Mouse (Mus musculus) testis, postnatal 10 days (tissue): ENCODE measurements around the gene 2010300C02Rik.
"Not testable (repeated sequence)": the region's sequence is repeated elsewhere in the genome, so short reads cannot be mapped to it uniquely, and the experiment has no call there.

Experiments
- DNase-seq: peaks from one replicate; pipeline ENCODE4 v3.0.0; 2021; ENCODE audit warnings: low spot score

The 2010300C02Rik gene

DNA sequence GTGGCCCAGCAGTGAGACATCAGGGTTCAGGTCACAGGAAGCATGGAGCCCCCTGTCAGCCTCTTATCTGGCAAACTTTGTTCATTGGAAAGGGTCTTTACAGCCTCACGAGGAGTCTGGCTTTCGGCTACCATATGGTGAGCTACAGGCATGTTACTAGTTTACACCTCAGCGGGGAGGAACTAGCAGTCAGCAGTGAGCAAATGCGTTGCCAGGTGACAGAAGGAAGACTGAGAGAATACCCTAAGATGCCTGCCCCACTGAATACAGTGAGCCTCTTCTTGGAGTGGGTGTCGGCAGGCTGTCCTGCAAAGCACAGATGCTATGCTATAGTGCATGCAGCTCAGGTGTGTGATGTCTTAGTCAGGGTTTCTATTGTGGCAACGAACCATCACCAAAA is 91.1 kb downstream of the 2010300C02Rik start:
- no peak for DNase-seq

DNA sequence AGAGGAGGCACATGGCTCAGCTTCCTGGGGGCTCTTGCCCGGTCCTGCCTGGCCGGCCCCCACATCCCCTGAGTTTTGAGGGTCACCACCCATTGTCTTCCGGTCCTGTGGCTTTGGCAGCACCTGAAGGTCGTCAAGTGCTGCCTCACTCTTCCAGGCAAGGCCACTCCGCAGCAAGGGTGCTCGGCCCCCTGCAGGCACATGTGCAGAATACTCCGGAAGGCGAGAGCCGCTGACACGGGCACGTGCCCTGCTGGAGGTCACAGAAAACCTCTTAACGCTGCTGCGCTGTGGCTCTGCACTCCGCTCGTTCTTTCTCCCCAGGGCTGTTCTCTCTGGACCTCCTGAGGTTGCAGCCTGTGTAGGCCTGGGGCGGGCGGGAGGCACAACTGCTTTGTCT is 95.7 kb downstream of the 2010300C02Rik start:
- no peak for DNase-seq

DNA sequence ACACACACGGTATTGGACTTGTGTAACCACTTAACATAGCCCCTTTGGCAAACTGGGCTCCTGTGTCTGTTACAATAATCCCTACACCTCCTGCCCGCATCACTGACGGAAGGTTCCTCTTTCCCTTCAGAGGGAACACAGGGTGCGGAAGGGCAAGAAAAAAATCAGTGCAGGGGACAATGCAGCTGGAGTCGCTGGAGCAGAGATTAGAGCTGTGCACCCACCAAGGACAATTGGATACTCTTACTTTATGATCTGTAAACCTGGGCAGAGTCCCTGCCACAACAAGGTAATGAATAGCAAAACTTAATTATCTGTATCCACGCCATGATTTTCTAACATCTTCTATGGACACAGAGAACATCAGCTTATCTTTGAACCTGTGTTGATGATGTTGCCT is 97.8 kb downstream of the 2010300C02Rik start:
- DNase-seq, result no peak

DNA sequence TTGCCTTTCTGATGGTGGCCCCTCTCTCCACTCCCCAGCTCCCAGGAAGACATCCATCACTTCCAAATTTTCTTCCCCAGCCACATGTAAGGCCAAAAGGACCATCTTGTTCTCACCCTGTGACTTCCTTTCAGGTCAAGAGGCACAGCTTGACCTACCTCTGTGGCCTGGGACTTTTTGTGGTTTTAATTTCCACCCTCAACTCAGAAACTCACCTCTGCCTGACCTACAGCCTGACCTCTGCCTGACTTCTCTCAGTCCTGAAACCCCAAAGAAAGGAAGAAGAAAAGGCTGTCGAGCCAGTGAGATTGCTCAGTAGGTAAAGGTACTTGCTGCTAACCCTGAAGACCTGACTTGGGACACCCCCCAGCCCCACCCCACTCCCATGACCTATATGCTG is 100.3 kb downstream of the 2010300C02Rik start:
- no peak for DNase-seq

DNA sequence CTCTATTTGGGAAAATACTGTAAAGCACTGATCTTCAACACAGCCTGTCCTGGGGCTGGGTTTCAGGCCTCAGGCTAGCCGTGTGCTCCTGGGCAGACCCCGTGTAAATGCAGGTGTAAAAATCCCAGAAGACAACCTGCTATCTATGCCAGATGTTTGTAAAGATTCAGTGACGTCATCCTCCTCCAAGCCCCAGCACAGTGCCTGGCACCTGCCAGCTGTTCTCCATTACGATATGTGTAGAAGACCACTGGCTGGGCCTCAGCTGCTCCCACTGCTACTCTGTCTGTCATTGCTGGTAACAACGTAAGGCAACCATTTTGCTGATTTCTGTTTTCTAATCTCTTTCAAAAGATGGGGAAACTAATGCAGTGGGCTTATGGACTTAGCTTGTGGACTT is 102.8 kb downstream of the 2010300C02Rik start:
- no peak for DNase-seq

DNA sequence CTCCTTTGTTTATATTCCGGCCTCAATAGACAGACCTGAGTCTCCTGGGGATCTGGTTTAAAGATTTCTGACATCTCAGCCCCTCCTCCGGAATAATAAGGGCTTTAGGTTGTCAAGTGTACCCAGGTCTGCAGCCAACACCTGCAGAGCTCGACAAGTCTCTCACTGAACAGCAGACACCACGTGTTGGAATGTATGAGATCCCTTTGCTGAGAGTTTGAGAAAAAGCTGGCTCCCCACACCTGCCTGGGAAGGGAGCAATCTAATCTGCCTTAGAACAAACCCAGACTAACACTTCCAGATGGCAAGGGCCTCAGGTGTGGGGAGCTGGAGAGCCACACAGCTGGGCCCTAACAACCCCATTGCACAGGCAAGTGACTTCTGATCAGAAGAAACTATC is 103.3 kb downstream of the 2010300C02Rik start:
- DNase-seq, result no peak

DNA sequence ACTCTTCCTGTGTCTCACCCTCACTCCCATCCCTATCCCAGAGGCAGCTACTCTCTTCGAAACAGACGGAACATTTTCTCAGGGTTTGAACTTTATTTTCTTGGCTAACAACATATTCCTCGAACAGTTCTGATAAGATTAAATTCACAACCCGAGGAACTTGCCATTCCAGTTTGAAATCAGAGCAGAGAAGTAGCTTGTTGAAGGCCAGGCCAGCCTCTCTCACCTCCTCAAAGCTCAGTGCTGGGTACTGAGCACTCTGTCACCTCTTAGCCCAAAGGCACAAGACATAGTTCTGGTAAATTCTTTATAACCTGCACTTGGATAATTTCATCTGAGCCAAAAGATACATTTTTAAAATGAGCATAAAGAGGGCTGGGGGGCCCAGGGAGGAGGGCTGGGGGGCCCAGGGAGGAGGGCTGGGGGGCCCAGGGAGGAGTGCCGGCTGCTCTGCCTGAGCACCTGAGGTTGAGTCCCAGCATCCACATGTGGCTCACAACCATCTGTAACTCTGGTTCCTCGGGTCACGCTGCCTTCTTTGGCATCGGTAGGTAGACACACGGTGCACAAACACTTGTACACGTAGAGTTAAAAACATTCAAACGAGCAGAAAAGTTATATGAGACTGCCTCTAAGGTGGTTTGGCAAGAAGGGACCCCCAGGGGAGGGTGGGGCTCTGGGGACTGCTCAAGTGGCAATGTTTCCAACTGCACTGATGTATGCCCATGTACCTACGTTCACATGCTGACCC is 104.4 kb downstream of the 2010300C02Rik start:
- DNase-seq, result no peak

DNA sequence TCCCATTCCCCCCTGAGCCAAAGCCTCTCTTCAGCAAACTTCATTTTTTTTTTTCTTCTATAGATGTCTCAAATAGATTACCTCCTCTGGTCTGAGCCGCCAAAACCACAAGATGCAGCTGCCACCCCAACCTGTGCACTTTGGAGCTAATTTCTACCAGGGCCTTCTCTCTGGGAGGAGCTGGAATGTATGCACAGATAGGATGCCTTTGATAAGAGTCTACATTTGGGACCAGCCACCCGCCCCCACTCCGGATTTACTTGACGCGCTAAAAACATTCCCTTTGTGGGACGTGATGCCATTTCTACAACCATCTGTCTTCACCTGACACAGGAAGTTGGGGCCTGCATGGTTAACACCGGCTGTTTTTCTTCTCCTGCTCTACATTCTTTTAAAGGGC is 105.0 kb downstream of the 2010300C02Rik start:
- DNase-seq, result no peak

DNA sequence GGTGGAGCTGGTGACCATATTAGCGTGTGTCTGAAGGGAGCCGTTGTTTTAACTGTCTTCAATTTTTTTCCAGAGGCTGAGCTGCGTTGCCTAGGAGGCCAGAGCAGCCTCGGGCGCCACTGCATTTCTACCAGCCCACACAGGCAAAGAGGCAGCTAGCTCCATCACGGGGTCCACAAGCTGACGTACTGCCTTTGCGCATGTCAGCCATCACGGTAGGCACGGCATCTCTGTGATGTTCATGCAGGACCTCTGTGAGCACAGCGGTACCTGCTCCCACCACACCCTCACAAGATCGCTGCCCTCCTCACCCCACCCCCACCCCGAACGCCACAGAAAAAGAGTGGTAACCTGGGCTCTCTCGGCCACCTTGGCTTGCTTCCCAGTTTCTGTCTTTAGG is 105.8 kb downstream of the 2010300C02Rik start:
- DNase-seq, result no peak

DNA sequence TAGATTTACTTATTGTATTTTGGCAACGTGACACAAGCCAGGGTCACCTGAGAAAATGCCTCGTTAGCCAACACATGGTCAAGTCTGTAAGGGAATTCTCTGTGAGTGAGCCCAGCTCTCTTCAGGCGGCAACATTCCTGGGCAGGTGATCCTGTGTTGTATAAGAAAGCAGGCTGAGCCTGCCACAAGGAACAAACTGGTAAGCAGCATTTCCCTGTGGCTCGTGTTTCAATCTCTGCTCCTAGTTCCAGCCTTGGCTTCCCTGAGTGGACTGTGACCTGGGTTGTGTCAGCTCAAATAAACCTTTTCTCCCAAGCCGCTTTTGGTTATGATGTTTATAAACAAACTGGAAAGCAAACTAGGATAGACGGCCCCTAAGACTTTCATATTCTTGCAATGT is 108.9 kb downstream of the 2010300C02Rik start:
- no peak for DNase-seq

DNA sequence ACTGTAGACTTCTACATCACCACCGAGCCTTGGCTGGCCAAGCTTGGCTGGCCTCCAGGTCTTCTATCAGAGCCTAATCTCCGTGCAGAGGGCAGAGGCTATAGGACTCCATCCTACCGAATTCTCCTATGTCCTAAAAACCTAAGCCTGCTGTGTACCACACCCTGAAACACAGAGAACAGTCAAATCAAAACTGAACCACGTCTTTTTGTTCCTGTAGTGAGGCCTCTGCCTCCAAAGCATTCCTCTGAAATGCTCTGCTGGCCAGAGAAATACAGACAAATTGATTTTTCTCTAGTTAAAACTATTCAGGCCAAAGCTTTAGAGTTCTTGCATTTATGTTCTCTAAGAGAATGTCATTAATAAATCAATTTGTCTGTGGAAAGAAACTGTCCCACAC is 109.6 kb downstream of the 2010300C02Rik start:
- no peak for DNase-seq

DNA sequence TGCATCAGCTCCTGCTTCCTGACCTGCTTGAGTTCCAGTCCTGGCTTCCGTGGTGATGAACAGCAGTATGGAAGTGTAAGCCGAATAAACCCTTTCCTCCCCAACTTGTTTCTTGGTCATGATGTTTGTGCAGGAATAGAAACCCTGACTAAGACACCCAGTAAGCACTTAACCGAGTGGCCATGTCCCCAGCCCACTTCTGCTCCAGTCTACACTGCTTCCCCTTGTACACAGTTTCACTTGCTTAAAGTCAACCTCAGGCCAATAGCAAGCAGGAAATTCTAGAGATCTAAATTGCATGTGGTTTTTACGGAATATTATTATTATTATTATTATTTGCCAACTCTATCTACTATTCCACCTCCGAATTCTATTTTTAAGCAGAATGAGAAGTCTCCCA is 114.2 kb downstream of the 2010300C02Rik start:
- DNase-seq, result not testable (repeated sequence)

DNA sequence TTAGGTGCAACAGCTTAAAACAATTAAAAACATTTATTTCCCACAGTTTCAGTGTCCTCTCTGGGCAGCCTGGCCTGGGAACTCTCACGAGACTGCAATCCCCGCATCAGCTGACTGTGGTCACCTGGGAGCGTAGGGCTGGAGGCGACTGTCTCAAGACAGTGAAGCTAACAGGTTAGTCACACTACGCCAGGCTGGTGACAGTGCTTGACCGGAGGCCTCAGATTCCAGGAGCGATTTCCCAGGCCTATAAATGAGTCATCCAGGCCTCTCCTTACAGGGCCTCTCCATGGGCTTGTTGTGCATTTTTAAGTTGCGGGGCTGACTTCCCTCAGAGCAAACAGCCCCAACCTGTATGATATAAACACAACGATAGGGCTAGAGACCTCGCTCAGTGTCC is 116.7 kb downstream of the 2010300C02Rik start:
- no peak for DNase-seq

DNA sequence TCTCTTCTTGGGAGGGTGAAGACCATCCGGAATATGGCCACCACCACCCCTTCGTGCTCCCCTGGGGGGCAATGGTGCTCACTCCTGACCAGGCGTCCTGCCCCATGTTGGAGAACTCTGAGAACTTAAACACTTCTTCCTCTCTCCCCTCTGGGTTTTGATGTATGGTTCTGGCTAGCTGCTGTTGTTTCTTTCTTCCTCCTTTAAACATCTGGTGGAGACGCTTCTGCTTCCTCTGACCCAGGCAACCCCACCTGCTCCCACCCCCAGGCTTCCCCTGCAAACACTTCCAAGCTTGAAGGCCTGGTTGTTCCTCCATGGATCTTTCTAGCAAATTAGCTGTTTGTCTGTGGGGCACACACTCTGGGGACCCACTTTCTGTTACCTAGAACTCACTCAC is 117.6 kb downstream of the 2010300C02Rik start:
- no peak for DNase-seq

DNA sequence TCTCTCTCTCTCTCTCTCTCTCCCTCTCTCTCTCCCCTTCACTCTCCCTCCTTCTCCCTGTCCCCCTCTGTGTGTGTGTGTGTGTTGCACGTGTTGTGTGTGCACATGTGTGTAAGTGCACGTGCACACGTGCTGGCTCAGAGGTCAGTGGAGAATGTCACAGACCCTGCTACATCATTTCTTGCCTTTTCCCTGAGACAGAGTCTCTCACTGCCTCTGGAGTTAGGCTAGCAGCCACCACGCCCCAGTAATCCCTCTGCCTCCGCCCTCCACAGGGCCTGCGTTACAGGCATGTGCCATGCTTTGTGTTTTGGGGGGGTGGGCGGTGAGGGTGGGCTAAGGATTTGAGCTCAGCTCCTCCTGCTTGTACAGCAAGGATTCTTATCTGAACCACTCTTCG is 118.4 kb downstream of the 2010300C02Rik start:
- DNase-seq, result no peak

DNA sequence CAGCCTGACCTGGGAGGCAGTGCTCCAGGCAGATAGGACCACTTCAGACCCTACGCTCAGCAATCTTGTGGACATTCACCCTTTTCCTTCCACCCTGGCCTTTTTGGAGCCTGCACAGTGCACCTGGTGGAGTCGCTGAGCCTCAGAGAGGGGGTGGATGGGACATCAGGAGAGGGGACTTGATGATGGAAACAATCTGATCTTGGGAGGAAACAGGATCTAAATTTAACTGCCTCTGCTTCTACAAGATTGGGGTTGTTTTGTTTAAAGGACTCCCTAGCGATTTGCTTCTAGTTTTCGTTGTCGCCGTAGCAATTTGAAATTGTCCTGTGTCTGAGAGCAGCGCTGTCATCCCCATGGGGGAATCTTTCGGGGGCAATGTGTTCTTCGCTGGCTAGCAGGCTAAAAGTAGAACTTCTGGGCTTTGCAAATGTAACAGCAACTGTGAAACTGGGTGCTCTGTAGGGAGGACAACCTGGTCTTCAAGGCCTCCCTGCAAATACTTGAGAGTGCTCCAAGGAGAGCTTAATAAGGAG is 119.2 kb downstream of the 2010300C02Rik start:
- DNase-seq, result no peak

DNA sequence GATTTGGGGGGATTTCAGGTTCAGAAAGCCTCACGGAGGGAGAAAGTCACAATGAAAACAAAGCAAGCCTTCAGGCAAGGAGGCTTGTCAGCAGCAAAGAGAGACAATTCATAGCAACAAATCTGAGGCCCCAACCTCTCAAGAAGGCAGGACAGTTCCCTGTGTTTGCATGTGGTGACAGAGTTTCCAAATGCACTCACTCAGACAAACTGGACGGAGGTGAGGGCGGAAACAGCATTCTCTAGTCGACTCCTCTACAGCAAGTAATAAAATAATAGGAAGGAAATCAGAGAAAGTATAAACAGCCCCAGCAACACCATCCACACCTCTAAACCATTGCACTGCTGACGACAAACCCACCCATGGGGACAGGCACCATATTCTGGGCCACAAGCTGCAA is 120.9 kb downstream of the 2010300C02Rik start:
- no peak for DNase-seq

DNA sequence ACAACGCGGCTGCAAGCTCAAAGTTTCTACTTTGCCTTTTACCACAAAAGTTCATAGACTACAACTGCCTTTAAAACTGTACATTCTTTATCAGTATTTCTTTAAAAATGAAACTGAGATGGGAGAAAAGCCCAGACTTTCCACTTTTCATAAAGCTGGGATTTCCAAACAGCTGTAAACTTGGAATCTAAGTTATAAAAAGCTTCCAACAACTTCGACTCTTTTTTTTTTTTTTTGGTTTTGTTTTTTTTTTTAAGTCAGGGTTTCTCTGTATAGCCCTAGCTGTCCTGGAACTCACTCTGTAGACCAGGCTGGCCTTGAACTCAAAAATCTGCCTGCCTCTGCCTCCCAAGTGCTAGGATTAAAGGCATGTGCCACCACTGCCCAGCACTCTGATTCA is 125.1 kb downstream of the 2010300C02Rik start:
- not testable (repeated sequence) for DNase-seq

DNA sequence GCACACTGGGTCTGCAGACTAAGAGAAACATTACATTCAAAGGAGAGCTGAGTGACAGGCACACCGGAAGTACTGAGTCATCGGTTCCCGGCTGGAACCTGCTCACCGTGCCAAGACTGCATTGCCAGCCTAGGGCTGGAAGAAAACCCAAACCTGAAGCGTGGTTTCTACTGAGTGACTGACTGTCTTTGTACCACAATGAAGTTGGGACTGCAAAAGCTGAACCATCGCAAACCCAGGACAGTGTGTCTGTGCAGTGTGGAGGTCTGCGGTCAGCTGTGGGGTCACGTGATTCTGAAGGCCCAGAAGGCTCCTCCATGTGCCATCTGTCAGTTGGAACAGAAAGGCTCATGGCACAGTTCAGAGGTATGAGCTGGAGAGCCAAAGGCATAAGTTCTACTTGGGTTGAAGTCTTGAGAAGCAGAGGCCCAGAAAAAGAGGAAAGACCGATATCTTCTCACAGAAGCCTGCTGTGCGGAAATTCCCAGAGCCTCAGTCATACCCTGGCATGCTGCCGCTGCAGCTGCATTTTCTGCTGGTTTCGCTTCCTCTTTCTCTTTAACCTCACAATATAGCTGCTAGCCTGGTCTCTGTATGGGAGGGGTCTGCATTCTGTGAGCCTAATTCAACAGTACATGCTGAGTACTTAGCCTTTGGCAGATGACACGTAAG is 133.9 kb downstream of the 2010300C02Rik start:
- no peak for DNase-seq

DNA sequence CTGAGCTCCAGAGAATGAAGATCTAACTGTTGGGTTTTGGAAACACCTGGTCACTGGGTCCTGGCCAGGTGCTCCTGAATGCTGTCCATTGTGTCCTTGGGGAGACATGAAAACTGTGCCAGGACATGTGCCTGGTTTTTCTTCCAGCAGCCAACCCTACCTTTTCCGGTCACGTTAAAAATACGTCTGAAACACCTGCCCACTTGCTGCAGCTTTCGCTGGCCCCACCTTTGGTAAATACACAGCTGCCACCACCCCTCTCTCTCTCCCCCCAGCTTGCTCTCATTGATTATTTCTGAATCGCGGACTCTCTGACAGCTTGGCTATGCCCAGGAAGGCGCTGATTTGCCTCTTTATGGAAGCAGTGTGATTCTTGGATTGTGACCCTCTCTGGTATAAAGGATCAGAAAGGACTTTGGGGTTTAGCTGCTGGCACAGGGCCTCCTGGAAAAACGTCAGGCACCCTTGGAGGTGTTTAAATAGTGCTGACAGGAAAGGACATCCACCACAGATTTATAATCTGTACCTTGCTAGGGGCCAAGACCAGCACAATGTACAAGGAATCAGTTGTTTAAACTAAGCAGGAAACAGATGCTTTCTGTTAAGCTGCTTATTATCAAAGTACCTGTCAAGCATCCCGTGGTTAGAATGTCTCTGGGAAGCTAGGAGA is 136.0 kb downstream of the 2010300C02Rik start:
- DNase-seq, result no peak

DNA sequence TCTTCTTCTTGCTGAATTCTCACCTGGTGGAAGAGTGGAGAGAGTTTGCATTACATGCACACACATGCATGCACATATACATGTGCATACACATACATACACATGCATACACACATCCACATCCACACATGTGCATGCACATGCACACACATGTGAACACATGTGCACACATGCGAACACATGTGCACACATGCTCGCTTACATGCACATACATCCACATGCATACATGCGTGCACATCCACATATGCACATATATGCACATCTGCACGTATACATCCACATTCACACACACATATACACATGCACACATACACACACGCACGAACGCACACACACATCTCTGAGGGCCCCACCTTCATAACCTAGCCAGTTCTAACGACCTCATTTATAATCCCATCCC is 136.7 kb downstream of the 2010300C02Rik start:
- DNase-seq, result no peak

DNA sequence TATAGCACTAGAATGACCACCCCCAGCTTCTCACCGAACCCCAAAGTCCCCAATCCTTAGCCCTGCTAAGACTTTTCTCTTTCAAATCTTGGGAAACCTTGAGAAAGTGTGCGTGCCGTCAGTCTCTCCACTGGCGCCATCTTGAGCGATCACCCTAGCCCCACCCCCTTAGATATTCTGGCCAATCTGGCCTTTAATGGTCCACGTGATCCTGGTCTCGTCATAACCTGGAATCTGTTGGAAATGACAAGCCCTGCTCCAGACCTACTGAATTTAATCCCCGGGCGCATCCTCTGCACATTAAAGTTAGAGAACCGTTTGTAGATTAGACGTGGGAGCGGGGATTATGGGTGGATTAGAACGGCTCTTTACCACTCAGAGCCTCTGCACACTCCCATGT is 140.2 kb downstream of the 2010300C02Rik start:
- DNase-seq, result no peak
